ENCODE assay signal across 16 mouse cellular contexts in genomic region chr13:99416601-99417000, GRCm38 (mm10).
"Had no signal": no experiment of that assay in that cellular context is flagged by ENCODE, and none has a peak within 500 bp of the region (broad histone marks: within the 10 kb centered on the region; RNA-seq: fewer than 3 reads in every experiment).

No protein-coding gene starts in this region.

- H3K9me3 ChIP-seq: neural tube, embryonic 13.5 days; neural tube, embryonic 15.5 days; stomach, embryonic 15.5 days had no signal

- H3K27ac ChIP-seq: neural tube, embryonic 13.5 days; neural tube, embryonic 15.5 days; stomach, embryonic 15.5 days; stomach, postnatal 0 days had no signal

- H3K27me3 ChIP-seq: neural tube, embryonic 13.5 days; neural tube, embryonic 15.5 days; stomach, embryonic 15.5 days had no signal

- H3K4me2 ChIP-seq: neural tube, embryonic 13.5 days; neural tube, embryonic 15.5 days; stomach, embryonic 15.5 days had no signal

- H3K9ac ChIP-seq: neural tube, embryonic 13.5 days; neural tube, embryonic 15.5 days; stomach, embryonic 15.5 days had no signal

- DNase-seq: retina, postnatal 1 day; right cerebral cortex, adult 18-20 months; right cerebral cortex, postnatal 14 days; right cerebral cortex, postnatal 25 days; right cerebral cortex, postnatal 4 days; spleen, adult 18-20 months; thymus, adult 18-20 months; thymus, adult 2 months; thymus, postnatal 14 days; thymus, postnatal 25 days; thymus, postnatal 36 days; thymus, postnatal 4 days had no signal

- H3K4me3 ChIP-seq: neural tube, embryonic 13.5 days; neural tube, embryonic 15.5 days; stomach, embryonic 15.5 days had no signal
